Mouse (Mus musculus) E14TG2a.4 (cell line): ENCODE data around the gene Clca2.

Experiments used
- CTCF ChIP-seq: conservative IDR thresholded peaks from 2 replicates; pipeline ENCODE4 v1.5.1; 2014; ENCODE audit warnings: low read length
- NANOG ChIP-seq: IDR thresholded peaks from 2 replicates; pipeline ENCODE4 v1.6.1; 2014; ENCODE audit warnings: borderline replicate concordance, low read length, mixed read lengths
- POU5F1 ChIP-seq: IDR thresholded peaks from 2 replicates; pipeline ENCODE4 v1.6.1; 2014; ENCODE audit warnings: low read length, borderline replicate concordance

- no peak for TF ChIP-seq CTCF
- TF ChIP-seq NANOG: no peak
- TF ChIP-seq POU5F1: no peak
Observed at GRCm38 (mm10) chr3:145083081-145083480, 16.2 kb downstream of the Clca2 start.
